Mouse (Mus musculus) forebrain, embryonic 12.5 days (tissue): Measurements from ENCODE around the gene Gm20388. TPM values are rescaled to one million over a fixed set of nuclear protein-coding genes. Genes with fewer than 3 reads are reported as not detected.

Experiments used
- ATAC-seq: fragments of 200-750 bp; cut with Nextera tagmentation; 2 replicates; pipeline ENCODE4 v1.8.0; 2017; ENCODE audit warnings: moderate TSS enrichment; ENCODE audit not compliant: low FRiP score
- H3K27ac ChIP-seq: fragments of 300-500 bp; sonication (generic); 2 replicates; pipeline ENCODE4 v1.5.1; 2016; ENCODE audit warnings: mild to moderate bottlenecking
- H3K27me3 ChIP-seq: fragments of 300-500 bp; sonication (generic); 2 replicates; pipeline ENCODE4 v1.6.1; 2016; ENCODE audit warnings: mild to moderate bottlenecking
- H3K36me3 ChIP-seq: fragments of 300-500 bp; sonication (generic); replicated peaks from 2 replicates; pipeline ENCODE4 v1.6.1; 2016; ENCODE audit warnings: mild to moderate bottlenecking
- H3K4me1 ChIP-seq: fragments of 300-500 bp; sonication (generic); 2 replicates; pipeline ENCODE4 v1.6.1; 2016
- H3K4me2 ChIP-seq: fragments of 300-500 bp; sonication (generic); 2 replicates; pipeline ENCODE4 v1.6.1; 2016; ENCODE audit warnings: mild to moderate bottlenecking, moderate library complexity
- H3K4me3 ChIP-seq: fragments of 300-500 bp; sonication (generic); replicated peaks from 2 replicates; pipeline ENCODE4 v1.5.1; 2016; ENCODE audit warnings: mild to moderate bottlenecking
- H3K9ac ChIP-seq: fragments of 300-500 bp; sonication (generic); 2 replicates; pipeline ENCODE4 v1.6.1; 2016; ENCODE audit warnings: mild to moderate bottlenecking
- H3K9me3 ChIP-seq: fragments of 300-500 bp; sonication (generic); 2 replicates; pipeline ENCODE4 v1.6.1; 2016
- WGBS: fragments of 180-500 bp; shearing (Covaris S2); methylation state at CpG from one replicate; pipeline ENCODE4 v1.1.7; 2016; 5-methylcytosine and 5-hydroxymethylcytosine counted together
- polyA plus RNA-seq: library from polyadenylated mRNA; unstranded; fragments of >200 nt; fragmentation: Nextera tagmentation; extraction: Ambion mirVana; gene quantifications from 2 replicates; pipeline ENCODE4 v1.2.1, GENCODE M21; 2016

Gm20388 gene
- polyA plus RNA-seq, 1 experiment from 2014 or later, result not detected

- WGBS, result 85% methylated on average over 7 of the region's 7 CpGs
These were observed 3992.0 kb downstream of the Gm20388 start for GRCm38 (mm10) chr8:123902653-123903052.

DNA sequence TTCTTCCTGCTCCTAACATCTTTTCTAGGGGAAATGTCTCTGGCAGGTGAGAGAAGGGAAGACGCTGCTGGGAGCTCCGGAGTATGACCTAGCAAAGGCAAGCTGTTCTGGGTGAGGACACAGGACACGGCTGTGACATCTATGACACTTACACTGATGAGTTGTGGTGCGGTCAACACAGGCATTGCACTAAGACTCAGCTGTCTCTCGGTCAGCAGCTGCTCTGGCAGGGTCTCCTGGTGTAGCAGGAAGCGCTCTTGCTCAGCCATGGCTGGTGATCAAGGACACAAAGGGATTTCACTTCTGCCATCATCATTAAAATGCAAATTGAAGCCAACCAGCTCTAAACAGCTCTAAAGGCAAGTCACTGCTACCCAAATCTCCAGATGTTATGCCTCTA, 3997.0 kb downstream of the Gm20388 start:
- WGBS, result 94% methylated on average over 6 of the region's 6 CpGs
- Histone ChIP-seq H3K4me1 (no peaks in the 10 kb centered on the region), H3K4me2 (no peak overlapping the region), H3K36me3 (peaks cover 89% of the 10 kb centered on the region), H3K9me3 (no peaks in the 10 kb centered on the region), H3K4me3 (no peak overlapping the region), H3K27me3 (no peaks in the 10 kb centered on the region), H3K9ac (no peak overlapping the region), H3K27ac (no peak overlapping the region)
- ATAC-seq, result no peak

More at GRCm38 (mm10) chr8:123902653-123903052, 3992.0 kb downstream of the Gm20388 start:
- Histone ChIP-seq H3K27me3 (no peaks in the 10 kb centered on the region), H3K9ac (no peak overlapping the region), H3K4me1 (no peaks in the 10 kb centered on the region), H3K9me3 (no peaks in the 10 kb centered on the region), H3K27ac (no peak overlapping the region), H3K36me3 (peaks cover 80% of the 10 kb centered on the region), H3K4me2 (no peak overlapping the region), H3K4me3 (no peak overlapping the region)
- ATAC-seq, result no peak

DNA sequence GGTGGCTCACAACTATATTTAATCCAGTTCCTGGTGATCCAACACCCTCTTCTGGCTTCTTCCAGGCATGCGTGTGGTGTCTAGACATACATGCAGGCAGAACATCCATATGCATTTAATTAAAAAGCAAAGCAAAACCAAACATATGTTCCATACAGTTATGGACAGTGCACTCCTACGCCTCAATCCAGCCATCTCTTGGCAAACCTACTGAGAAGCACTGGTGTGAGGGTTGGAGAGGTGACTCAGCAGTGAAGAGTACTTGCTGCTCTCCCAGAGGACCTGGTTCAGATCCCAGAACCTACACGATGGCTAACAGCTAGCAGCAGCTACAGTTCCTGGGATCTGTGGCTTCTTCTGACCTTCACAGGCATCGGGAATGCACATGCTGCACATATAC, 4001.6 kb downstream of the Gm20388 start:
- H3K4me2 ChIP-seq, result no peak overlapping the region
- no peaks in the 10 kb centered on the region for H3K9me3 ChIP-seq
- peaks cover 91% of the 10 kb centered on the region for H3K36me3 ChIP-seq
- H3K9ac ChIP-seq, result no peak overlapping the region
- no peaks in the 10 kb centered on the region for H3K27me3 ChIP-seq
- H3K27ac ChIP-seq, result no peak overlapping the region
- no peak for ATAC-seq
- no peak overlapping the region for H3K4me3 ChIP-seq
- H3K4me1 ChIP-seq, result no peaks in the 10 kb centered on the region
- 93% methylated on average over 4 of the region's 4 CpGs for WGBS

DNA sequence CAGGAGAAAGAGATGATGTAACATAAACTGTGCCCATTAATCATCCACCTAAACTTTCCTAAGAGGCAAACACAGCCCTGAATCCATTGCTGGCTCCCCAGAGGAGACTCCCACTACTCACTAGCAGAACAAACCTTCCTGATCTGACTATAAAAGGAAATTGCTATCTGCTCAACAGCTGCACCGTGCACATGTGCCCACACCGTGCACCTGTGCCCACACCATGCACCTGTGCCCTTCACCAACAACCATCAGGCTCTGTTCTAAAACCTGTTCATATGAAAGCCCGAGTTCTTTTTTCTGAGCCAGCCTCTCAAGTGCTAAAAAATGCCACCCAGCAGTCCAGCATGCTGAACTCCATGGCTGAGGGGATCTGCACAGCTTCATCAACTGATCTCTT, 4004.0 kb downstream of the Gm20388 start:
- Histone ChIP-seq H3K4me1 (no peaks in the 10 kb centered on the region), H3K4me2 (no peak overlapping the region), H3K9ac (no peak overlapping the region), H3K27ac (no peak overlapping the region), H3K9me3 (no peaks in the 10 kb centered on the region), H3K36me3 (peaks cover 95% of the 10 kb centered on the region), H3K4me3 (no peak overlapping the region), H3K27me3 (no peaks in the 10 kb centered on the region)
- no peak for ATAC-seq
- 97% methylated on average over 3 of the region's 3 CpGs for WGBS

DNA sequence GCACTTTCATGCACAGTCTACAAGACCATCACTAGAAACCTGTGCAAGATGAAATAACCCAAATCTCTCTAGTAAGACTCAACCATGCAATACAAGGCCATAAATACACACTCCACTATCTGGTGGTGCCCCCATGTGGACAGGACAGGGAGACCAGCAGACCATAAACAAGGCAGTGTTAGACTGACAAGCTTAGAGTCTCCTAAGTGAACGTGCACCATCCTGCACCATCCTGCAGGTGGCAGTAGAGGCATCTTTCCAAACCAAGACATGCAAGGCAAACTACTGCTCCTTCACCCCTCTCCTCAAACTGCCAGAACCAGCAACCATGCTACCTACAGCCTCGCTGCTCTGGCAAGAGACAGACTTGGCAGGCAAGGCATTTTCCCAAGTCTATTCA, 4014.1 kb downstream of the Gm20388 start:
- Histone ChIP-seq H3K4me2 (no peak overlapping the region), H3K36me3 (peaks cover 76% of the 10 kb centered on the region), H3K9ac (no peak overlapping the region), H3K27me3 (no peaks in the 10 kb centered on the region), H3K9me3 (no peaks in the 10 kb centered on the region), H3K27ac (no peak overlapping the region), H3K4me3 (no peak overlapping the region), H3K4me1 (no peaks in the 10 kb centered on the region)
- ATAC-seq, result peak; percentile 53; the same call in 1 of the 2 replicates
- 16% methylated on average over 2 of the region's 2 CpGs for WGBS

GRCm38 (mm10) chr8:123925671-123926070, 4015.0 kb downstream of the Gm20388 start:
- Histone ChIP-seq H3K9me3 (no peaks in the 10 kb centered on the region), H3K27me3 (no peaks in the 10 kb centered on the region), H3K4me3 (no peak overlapping the region), H3K27ac (no peak overlapping the region), H3K4me1 (no peaks in the 10 kb centered on the region), H3K9ac (no peak overlapping the region), H3K4me2 (no peak overlapping the region), H3K36me3 (peaks cover 76% of the 10 kb centered on the region)
- no peak for ATAC-seq
- WGBS, result 92% methylated on average over 3 of the region's 3 CpGs

DNA sequence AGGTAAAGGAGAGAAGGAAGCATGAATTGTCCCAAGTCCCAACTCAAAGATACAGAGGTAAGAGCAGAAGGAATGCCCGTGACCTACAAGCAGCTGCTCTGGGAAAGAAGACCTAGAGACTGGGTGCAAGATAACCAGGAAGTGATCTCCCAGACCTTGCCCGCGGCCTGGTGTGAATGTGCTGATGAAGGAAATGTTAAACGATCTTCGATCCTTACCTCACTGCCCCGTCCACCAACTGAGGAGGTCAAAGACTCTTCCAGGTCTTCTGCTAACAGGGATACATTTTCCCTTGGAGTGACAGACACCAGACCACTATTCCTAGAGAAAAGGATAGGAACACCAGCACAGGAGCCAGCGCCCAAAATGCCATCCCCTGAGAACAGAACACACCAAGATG, 4018.4 kb downstream of the Gm20388 start:
- ATAC-seq, result no peak
- Histone ChIP-seq H3K27ac (no peak overlapping the region), H3K9me3 (no peaks in the 10 kb centered on the region), H3K4me1 (no peaks in the 10 kb centered on the region), H3K4me3 (no peak overlapping the region), H3K4me2 (no peak overlapping the region), H3K9ac (no peak overlapping the region), H3K36me3 (peaks cover 66% of the 10 kb centered on the region), H3K27me3 (no peaks in the 10 kb centered on the region)
- 94% methylated on average over 7 of the region's 7 CpGs for WGBS

DNA sequence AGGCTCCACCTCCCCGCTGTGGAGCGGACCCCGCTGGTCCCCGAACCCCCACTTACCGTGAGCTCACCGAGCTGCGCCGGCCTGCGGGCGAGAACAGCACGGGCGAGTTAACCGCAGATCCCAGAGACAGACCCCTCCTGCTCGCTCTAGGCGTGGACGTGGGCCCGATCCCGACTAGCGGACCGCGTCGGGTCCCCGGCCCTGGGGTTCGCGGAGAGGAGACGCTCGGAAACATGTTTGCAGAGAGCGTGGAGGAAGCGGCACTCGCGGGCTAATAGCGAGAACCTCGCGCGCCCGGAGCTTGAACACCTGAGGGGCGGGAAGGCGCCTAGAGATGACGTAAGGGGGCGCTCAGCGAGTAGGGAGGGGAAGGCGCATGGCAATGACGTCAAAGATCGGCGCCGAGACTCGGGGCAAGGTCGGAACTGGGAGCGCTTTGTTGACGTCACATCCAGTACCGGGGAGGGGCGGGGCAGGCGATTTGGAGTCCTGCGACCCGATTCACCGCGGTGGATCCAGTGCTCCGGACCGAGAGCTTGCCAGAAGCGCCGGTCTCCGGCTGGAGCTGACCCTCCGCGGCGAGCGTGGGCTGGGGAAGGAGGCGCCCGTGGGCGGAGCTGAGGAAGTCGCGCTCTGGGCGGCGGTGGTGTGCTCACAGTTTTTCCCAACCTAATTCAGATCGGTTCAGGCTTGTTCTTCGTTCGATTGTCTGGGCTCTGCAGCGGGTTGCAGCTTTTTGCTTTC, 4038.5 kb downstream of the Gm20388 start, which contains the start of gene Nup133:
Gene Nup133, minus strand, starts transcription at position 324 of the 744 bp plus-strand sequence.
- peaks cover 15% of the 10 kb centered on the region for H3K4me1 ChIP-seq
- peak within 1 kb of the TSS; percentile 82 for H3K9ac ChIP-seq
- H3K27me3 ChIP-seq, result no peaks in the 10 kb centered on the region
- H3K4me2 ChIP-seq, result peak within 1 kb of the TSS; percentile 98
- WGBS, result under 1% methylated on average over 77 of the region's 77 CpGs
- peak within 1 kb of the TSS; percentile 78 for H3K27ac ChIP-seq
- peak within 1 kb of the TSS; percentile 98 for H3K4me3 ChIP-seq
- H3K9me3 ChIP-seq, result no peaks in the 10 kb centered on the region
- ATAC-seq, result peak; percentile 91
- peaks cover 23% of the 10 kb centered on the region for H3K36me3 ChIP-seq

DNA sequence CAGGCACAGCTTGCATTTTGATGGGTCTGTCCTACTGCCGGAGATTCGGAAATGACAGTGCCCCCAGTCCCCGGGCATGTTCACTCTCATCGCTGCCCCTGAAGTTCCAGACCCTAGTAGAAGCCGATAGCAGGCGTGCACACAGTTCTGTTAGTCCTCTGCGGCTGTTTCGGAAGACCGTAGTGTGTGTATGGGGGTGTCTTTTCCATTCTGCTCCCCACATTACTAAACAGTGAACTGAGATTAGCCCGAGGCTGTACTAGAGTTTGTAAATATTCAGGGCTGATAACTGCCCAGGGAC, 4039.0 kb downstream of the Gm20388 start:
- Histone ChIP-seq H3K4me3 (peak overlapping the region; percentile 98), H3K4me1 (peaks cover 15% of the 10 kb centered on the region), H3K9ac (peak overlapping the region; percentile 82), H3K4me2 (peak overlapping the region; percentile 98), H3K27ac (peak overlapping the region; percentile 78), H3K9me3 (no peaks in the 10 kb centered on the region), H3K27me3 (no peaks in the 10 kb centered on the region), H3K36me3 (peaks cover 25% of the 10 kb centered on the region)
- peak; percentile 52; the same call in 1 of the 2 replicates for ATAC-seq
- 5% methylated on average over 10 of the region's 10 CpGs for WGBS

GRCm38 (mm10) chr8:123950077-123950802, 4039.6 kb downstream of the Gm20388 start:
- Histone ChIP-seq H3K27me3 (no peaks in the 10 kb centered on the region), H3K9ac (peak overlapping the region; percentile 82), H3K27ac (peak overlapping the region; percentile 78; the same call in 1 of the 2 replicates), H3K9me3 (no peaks in the 10 kb centered on the region), H3K4me2 (peak overlapping the region; percentile 98), H3K4me1 (peaks cover 15% of the 10 kb centered on the region), H3K36me3 (peaks cover 22% of the 10 kb centered on the region), H3K4me3 (peak overlapping the region; percentile 98)
- no peak for ATAC-seq
- whole genome bisulfite sequencing, result 33% methylated on average over 10 of the region's 10 CpGs

DNA sequence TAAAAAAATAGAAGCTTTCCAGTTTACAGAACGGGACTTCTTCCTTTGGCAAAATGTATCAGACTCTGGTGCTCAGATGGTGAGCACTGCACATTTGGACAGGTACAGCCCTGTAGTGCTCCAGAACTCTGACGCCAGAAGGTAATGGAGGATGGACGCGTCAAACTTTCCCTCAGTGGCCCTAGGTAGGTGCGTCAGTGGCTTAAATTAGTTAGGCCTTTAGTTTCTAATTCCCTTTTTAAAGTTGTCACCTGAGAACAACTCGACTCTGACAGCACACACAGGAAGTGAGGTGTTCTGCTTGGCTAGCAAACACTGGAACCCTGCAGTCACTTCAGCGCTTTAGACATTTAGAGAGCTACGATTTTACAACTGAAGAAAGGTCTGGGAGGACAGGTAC, 4043.0 kb downstream of the Gm20388 start:
- peaks cover 7% of the 10 kb centered on the region for H3K4me1 ChIP-seq
- H3K36me3 ChIP-seq, result peaks cover 22% of the 10 kb centered on the region
- no peaks in the 10 kb centered on the region for H3K27me3 ChIP-seq
- WGBS, result 89% methylated on average over 8 of the region's 8 CpGs
- no peak overlapping the region for H3K4me2 ChIP-seq
- H3K9ac ChIP-seq, result no peak overlapping the region
- no peak overlapping the region for H3K4me3 ChIP-seq
- H3K27ac ChIP-seq, result no peak overlapping the region
- no peaks in the 10 kb centered on the region for H3K9me3 ChIP-seq
- ATAC-seq, result no peak

GRCm38 (mm10) chr8:123954246-123954645, 4043.6 kb downstream of the Gm20388 start:
- ATAC-seq, result no peak
- WGBS, result 92% methylated on average over 8 of the region's 8 CpGs

More at GRCm38 (mm10) chr8:123954246-123954645, 4043.6 kb downstream of the Gm20388 start:
- H3K9me3 ChIP-seq, result no peaks in the 10 kb centered on the region
- H3K4me2 ChIP-seq, result no peak overlapping the region
- no peak overlapping the region for H3K27ac ChIP-seq
- no peak overlapping the region for H3K9ac ChIP-seq
- H3K27me3 ChIP-seq, result no peaks in the 10 kb centered on the region
- peaks cover 7% of the 10 kb centered on the region for H3K4me1 ChIP-seq
- peaks cover 25% of the 10 kb centered on the region for H3K36me3 ChIP-seq
- no peak overlapping the region for H3K4me3 ChIP-seq
